Mouse (Mus musculus): ENCODE data around the gene Stx18. TPM values are rescaled to one million over a fixed set of nuclear protein-coding genes. Genes with fewer than 3 reads are reported as not detected.

Gene Stx18
- polyA plus RNA-seq, 1 experiment from 2014 or later: 27.6 TPM

DNA sequence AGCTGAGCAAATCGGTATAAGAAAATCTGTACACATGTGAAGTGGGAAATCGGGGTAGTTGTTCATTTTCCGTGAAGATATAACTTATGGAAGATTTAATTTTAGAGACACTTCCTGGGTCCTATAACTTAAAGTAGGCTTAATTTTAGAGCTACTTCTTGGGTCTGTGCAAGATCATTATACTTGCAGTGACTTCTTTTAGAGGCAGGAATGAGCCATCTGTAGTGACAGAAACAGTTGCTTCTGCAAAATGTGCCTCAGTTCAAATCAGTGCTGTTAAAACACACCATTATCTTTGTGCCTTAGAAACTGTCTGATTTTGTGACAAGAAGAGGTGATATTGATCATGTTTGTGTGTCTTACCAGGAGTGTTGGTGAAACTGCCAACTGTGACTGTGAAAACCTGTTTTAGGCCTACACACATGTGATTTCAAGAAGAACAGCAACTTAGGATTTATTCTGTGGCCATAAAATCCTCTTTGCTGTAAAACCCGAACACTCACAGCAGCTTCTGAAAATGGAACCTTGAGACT, 25.6 kb downstream of the Stx18 start:
- Histone ChIP-seq H3K9me3 (ENCODE audit: control insufficient read depth, low read length) (no peaks in the 10 kb centered on the region), H3K9ac (ENCODE audit: low read length) (no peak overlapping the region), H3K4me1 (replicated peaks; ENCODE audit: control insufficient read depth, insufficient read depth) (no peaks in the 10 kb centered on the region), H3K4me2 (replicated peaks; ENCODE audit: low read depth) (no peak overlapping the region), H3K4me3 (ENCODE audit: low read depth, low read length) (no peak overlapping the region), H3K36me3 (ENCODE audit: control insufficient read depth, insufficient read depth, low read length) (no peaks in the 10 kb centered on the region), H3K27ac (replicated peaks) (no peak overlapping the region), H3K27me3 (ENCODE audit: control insufficient read depth, insufficient read depth, low read length) (no peaks in the 10 kb centered on the region)
- ATAC-seq (ENCODE audit: low FRiP score, low TSS enrichment): no peak
- no peak for DNase-seq (ENCODE audit: low spot score)
- WGBS: 85% methylated on average over 4 of the region's 4 CpGs
- no peak for TF ChIP-seq CTCF (IDR thresholded peaks at IDR 0.05; ENCODE audit: low read depth)
- no peak for TF ChIP-seq EP300 (optimal IDR thresholded peaks at IDR 0.05)

DNA sequence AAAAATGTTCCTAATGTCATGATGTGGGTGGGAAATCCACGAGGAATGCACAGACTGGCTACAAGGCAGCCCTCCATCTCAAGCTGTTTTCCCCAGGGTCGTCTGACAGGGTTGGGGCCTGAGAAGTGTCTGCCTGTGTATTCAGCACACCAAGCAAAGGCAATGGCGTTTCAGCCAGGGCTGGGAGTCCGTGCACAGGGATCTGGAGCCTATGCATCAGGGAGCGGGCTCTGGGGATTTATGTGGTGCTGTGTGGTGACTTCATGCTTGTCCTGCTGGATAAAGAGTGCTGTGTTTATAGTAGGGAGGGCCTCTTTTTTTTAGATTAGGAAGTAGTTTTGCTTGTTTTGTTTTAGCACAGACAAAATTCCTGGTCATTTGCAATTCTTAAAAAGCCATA, 26.2 kb downstream of the Stx18 start:
- Histone ChIP-seq H3K27ac (replicated peaks) (no peak overlapping the region), H3K4me3 (ENCODE audit: low read depth, low read length) (no peak overlapping the region), H3K4me2 (replicated peaks; ENCODE audit: low read depth) (no peak overlapping the region), H3K9me3 (ENCODE audit: control insufficient read depth, low read length) (no peaks in the 10 kb centered on the region), H3K9ac (ENCODE audit: low read length) (no peak overlapping the region), H3K36me3 (ENCODE audit: control insufficient read depth, insufficient read depth, low read length) (no peaks in the 10 kb centered on the region), H3K4me1 (replicated peaks; ENCODE audit: control insufficient read depth, insufficient read depth) (no peaks in the 10 kb centered on the region), H3K27me3 (ENCODE audit: control insufficient read depth, insufficient read depth, low read length) (no peaks in the 10 kb centered on the region)
- DNase-seq (ENCODE audit: low spot score): no peak
- 40% methylated on average over 5 of the region's 5 CpGs for WGBS
- TF ChIP-seq EP300 (optimal IDR thresholded peaks at IDR 0.05) (no peak), CTCF (IDR thresholded peaks at IDR 0.05; ENCODE audit: low read depth) (no peak)
- no peak for ATAC-seq (ENCODE audit: low FRiP score, low TSS enrichment)

DNA sequence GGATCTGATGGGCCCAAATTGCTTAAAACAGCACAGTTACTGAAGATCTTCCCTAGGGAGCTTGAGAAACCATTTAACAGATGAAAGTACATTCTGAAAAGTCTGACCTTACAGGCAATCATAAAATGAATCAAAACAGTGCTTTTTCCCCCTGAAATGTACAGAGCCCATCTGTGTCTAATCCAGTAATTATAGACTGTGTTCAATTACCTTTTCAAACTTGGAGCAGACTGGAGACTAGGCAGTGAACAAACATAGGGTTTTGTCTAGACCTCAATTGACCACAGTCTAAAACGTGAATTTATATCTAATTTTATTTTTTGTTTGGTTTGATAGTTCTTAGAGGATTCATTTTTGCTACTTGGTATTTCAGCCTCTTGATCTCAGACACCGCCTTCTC, 26.9 kb downstream of the Stx18 start:
- no peaks in the 10 kb centered on the region for H3K4me1 ChIP-seq (replicated peaks; ENCODE audit: control insufficient read depth, insufficient read depth)
- DNase-seq (ENCODE audit: low spot score) (no peak), ATAC-seq (ENCODE audit: low FRiP score, low TSS enrichment) (no peak)
- H3K9me3 ChIP-seq (ENCODE audit: control insufficient read depth, low read length): no peaks in the 10 kb centered on the region
- no peak overlapping the region for H3K4me3 ChIP-seq (ENCODE audit: low read depth, low read length)
- 66% methylated on average over 2 of the region's 2 CpGs for WGBS
- H3K27me3 ChIP-seq (ENCODE audit: control insufficient read depth, insufficient read depth, low read length): no peaks in the 10 kb centered on the region
- H3K27ac ChIP-seq (replicated peaks): no peak overlapping the region
- TF ChIP-seq CTCF (IDR thresholded peaks at IDR 0.05; ENCODE audit: low read depth) (no peak), EP300 (optimal IDR thresholded peaks at IDR 0.05) (no peak)
- no peak overlapping the region for H3K4me2 ChIP-seq (replicated peaks; ENCODE audit: low read depth)
- H3K9ac ChIP-seq (ENCODE audit: low read length): no peak overlapping the region
- no peaks in the 10 kb centered on the region for H3K36me3 ChIP-seq (ENCODE audit: control insufficient read depth, insufficient read depth, low read length)

DNA sequence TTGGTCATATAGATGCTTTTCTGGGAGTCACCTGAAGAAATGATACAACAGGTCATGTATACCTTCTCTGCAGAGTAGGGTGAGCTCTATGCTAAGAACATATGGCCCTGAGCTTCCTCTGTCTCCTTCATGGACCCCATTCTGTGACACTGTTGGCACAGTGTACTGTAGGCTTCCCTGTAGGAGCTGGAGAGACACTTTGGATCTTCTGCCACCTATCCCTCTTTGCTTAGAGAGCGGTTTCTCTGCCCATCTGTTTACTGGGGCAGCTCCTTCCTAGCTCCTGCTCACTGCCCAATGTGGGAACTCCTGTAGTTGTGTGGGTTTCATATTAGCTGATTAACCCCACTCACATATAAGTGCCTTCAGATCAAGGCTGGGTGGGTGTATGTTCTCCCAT, 28.1 kb downstream of the Stx18 start:
- TF ChIP-seq CTCF (IDR thresholded peaks at IDR 0.05; ENCODE audit: low read depth) (no peak), EP300 (optimal IDR thresholded peaks at IDR 0.05) (no peak)

DNA sequence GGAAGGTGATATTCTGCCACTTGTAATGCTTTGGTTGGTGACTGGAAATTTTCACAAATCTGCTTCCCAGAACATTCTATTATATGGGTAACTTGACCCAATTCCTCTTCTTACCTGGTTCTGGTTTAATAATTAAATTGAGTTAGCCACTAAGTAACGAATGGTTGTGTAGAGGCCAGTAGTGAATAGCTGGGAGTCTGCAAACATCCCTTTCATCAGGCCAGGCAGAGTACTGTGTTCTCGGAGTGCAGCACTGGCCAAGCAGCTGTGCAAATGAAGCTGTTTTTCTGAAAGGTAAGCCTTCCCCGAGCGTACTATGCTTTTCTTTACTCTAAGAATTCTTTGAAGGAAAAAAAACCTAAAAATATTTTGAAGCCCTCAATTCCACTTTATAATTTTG, 37.8 kb downstream of the Stx18 start:
- 54% methylated on average over 4 of the region's 4 CpGs for WGBS
- H3K9me3 ChIP-seq (ENCODE audit: control insufficient read depth, low read length): no peaks in the 10 kb centered on the region
- TF ChIP-seq EP300 (optimal IDR thresholded peaks at IDR 0.05) (no peak), CTCF (IDR thresholded peaks at IDR 0.05; ENCODE audit: low read depth) (no peak)

More for the DNA sequence above, 28.1 kb downstream of the Stx18 start:
- DNase-seq (ENCODE audit: low spot score): no peak
- ATAC-seq (ENCODE audit: low FRiP score, low TSS enrichment): no peak
- no peak overlapping the region for H3K4me3 ChIP-seq (ENCODE audit: low read depth, low read length)
- H3K27me3 ChIP-seq (ENCODE audit: control insufficient read depth, insufficient read depth, low read length): no peaks in the 10 kb centered on the region
- H3K36me3 ChIP-seq (ENCODE audit: control insufficient read depth, insufficient read depth, low read length): no peaks in the 10 kb centered on the region
- no peak overlapping the region for H3K27ac ChIP-seq (replicated peaks)
- H3K4me1 ChIP-seq (replicated peaks; ENCODE audit: control insufficient read depth, insufficient read depth): no peaks in the 10 kb centered on the region
- H3K9me3 ChIP-seq (ENCODE audit: control insufficient read depth, low read length): no peaks in the 10 kb centered on the region
- no peak overlapping the region for H3K4me2 ChIP-seq (replicated peaks; ENCODE audit: low read depth)
- 100% methylated on average over 1 of the region's 1 CpGs for WGBS
- no peak overlapping the region for H3K9ac ChIP-seq (ENCODE audit: low read length)

DNA sequence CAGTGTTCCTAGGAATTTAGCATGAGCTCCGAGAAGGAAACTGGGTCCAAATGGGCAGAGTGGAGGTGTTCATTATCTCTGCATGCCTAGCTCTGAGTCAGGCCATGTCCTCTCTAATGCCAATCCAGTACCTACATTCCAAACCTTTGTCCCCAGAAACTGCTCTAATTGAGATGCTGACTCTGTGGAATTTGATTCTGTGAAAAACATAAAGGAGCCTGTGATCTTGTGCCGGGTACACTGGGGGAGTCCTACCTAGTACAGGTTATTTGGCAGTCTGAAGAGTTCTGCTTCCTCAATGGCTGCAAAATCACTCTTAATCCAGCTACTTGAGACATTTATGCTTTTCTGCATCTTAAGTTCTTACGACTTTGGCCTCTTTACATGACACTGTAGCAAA, 40.0 kb downstream of the Stx18 start:
- H3K36me3 ChIP-seq (ENCODE audit: control insufficient read depth, insufficient read depth, low read length): no peaks in the 10 kb centered on the region
- DNase-seq (ENCODE audit: low spot score) (no peak), ATAC-seq (ENCODE audit: low FRiP score, low TSS enrichment) (no peak)
- H3K4me1 ChIP-seq (replicated peaks; ENCODE audit: control insufficient read depth, insufficient read depth): no peaks in the 10 kb centered on the region
- no peak for TF ChIP-seq CTCF (IDR thresholded peaks at IDR 0.05; ENCODE audit: low read depth)
- TF ChIP-seq EP300 (optimal IDR thresholded peaks at IDR 0.05): no peak
- no peaks in the 10 kb centered on the region for H3K27me3 ChIP-seq (ENCODE audit: control insufficient read depth, insufficient read depth, low read length)
- no peaks in the 10 kb centered on the region for H3K9me3 ChIP-seq (ENCODE audit: control insufficient read depth, low read length)
- no peak overlapping the region for H3K4me2 ChIP-seq (replicated peaks; ENCODE audit: low read depth)
- 69% methylated on average over 3 of the region's 3 CpGs for WGBS
- H3K4me3 ChIP-seq (ENCODE audit: low read depth, low read length): no peak overlapping the region
- no peak overlapping the region for H3K27ac ChIP-seq (replicated peaks)
- H3K9ac ChIP-seq (ENCODE audit: low read length): no peak overlapping the region

More for the DNA sequence above, 37.8 kb downstream of the Stx18 start:
- Histone ChIP-seq H3K27ac (replicated peaks) (no peak overlapping the region), H3K27me3 (ENCODE audit: control insufficient read depth, insufficient read depth, low read length) (no peaks in the 10 kb centered on the region), H3K36me3 (ENCODE audit: control insufficient read depth, insufficient read depth, low read length) (no peaks in the 10 kb centered on the region), H3K9ac (ENCODE audit: low read length) (no peak overlapping the region), H3K4me2 (replicated peaks; ENCODE audit: low read depth) (no peak overlapping the region), H3K4me3 (ENCODE audit: low read depth, low read length) (no peak overlapping the region), H3K4me1 (replicated peaks; ENCODE audit: control insufficient read depth, insufficient read depth) (no peaks in the 10 kb centered on the region)
- DNase-seq (ENCODE audit: low spot score) (no peak), ATAC-seq (ENCODE audit: low FRiP score, low TSS enrichment) (no peak)
